Mouse (Mus musculus) layer of hippocampus, adult 11-12 months (tissue): ENCODE measurements at regions not wholly inside any gene's neighbourhood (a gene's known extent, or its start where the extent isn't known, plus 50 kb on each side); places are given as distances from the start of the nearest gene placed in this dataset.

Experiments
- DNase-seq: peaks from one replicate; pipeline ENCODE4 v3.0.0; 2022; ENCODE audit warnings: low spot score

DNA sequence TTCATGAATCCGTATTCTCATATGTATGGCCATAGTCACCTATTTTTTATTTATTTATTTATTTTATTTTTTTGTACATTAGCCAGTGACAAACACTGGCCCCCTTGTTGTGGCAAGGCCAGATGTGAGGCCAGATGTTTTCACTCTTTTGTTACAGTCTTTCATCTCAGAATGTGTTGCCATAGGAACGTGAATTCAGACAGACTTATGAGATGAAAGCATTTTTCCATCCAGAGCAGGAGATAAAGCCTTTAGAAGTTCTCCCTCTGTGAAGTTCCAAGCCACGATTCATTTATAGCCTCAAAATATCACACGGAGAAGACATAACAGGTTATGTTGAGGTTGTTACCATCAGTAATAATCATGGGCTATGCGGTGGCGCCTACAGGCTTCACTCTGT is 220.9 kb downstream of the Arpp21 start:
- DNase-seq: no peak

DNA sequence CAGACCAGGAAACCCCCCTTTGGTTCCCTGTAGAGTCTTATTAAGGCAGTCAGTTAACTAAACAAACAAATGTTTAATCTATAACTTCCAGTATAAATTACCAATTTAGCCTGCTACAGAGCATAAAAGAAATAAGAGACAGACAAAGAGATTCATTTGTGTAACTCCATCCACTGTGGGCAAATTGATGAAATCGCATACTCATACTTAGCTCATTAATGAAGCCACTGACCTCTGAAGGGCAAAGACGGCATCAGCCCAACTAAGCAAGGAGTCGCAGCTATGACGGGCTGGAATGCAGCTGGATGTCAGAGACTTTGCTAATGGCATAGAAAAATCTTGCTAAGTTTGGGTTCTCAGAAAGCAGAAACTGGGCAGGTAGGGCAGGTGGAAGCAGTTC is 241.3 kb downstream of the Arpp21 start:
- no peak for DNase-seq

GRCm38 (mm10) chr9:111993844-111994243 is 241.9 kb downstream of the Arpp21 start:
- DNase-seq: no peak

DNA sequence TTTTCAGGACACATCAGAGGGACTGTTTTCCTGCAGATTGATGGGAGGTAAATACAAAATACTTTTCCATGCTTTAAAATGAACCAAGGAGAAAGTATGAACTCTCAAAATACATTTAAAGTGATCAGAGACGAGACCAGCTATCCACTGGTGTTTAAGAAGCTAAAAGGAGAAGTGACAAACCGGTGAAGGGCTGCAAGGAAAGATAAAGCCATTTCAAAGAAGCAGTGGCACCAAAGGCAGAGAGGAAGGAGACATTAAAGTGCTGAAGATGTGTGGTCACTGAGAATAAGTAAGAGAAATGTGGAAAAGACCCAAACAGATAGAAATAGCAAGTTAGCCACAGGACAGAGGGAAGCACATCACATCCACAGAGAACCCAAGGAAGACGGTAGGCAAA is 245.7 kb downstream of the Arpp21 start:
- no peak for DNase-seq

GRCm38 (mm10) chr9:111963405-111964037 is 272.2 kb downstream of the Arpp21 start:
- peak; percentile 4 for DNase-seq

GRCm38 (mm10) chr9:111957799-111958198 is 267.7 kb upstream of the Stac start:
- DNase-seq: no peak

- DNase-seq: peak; percentile 57
Measured at GRCm38 (mm10) chr9:111939271-111940067, 249.3 kb upstream of the Stac start.

DNA sequence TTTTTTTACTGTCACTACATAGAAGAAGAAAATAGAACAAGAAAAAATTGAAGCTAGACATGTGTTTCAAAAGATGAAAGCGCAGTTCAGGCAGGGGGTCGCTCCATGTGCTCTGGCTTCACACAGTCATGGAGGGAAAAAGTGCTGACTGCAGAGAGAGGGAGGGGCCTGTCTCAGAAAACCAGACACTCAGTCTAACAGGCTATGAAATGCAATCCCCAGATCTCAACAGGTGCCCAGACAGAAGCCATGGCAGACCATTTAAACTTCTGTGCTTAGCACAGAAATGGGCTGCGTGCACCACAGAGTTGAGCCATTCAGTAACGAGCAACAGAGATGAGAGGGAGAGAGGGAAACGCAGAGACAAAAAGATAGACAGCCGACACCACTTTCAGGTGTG is 242.3 kb upstream of the Stac start:
- DNase-seq: no peak

- peak; percentile 79 for DNase-seq
Measured at GRCm38 (mm10) chr9:111918275-111918940, 228.3 kb upstream of the Stac start.

DNA sequence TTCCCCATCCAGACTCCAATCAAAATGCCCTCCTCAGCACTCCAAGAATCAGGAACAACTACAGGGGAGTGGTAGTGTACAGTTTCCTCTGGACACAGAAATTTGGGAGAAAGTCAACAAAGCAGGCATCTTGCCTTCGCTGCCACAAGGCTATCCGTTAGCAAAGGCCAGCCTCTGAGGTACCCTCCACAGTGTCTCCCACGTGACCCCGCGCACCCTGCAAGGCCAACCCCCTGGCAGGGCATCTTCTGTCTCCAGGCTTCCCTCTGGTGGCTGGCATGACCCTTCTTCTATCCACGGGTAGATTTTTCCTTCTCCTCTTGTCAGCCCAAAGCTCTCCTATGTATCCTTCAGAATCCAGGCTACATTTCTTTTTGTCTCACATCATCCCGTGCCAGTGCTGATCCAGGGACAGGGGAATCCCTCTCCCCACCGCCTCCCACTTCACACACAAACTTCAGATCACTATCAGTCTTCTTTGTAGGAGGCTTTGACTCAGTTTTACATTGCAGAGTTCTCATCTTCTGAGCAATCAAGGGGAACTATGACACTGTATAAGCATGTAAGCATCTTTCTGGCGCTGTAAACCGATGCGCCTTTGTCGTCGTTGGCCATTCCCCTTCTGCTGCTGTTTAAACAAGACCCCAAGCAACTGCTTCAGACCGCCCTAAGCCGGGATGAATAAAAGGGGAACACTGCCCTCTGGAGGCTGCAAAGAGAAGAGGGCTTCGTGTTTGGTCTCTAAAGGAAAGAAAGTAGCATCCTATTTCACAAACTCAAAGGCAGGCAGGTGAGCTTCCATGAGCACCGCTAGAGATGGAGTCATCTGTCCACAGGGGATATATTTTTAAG is 226.8 kb upstream of the Stac start:
- DNase-seq: no peak

- no peak for DNase-seq
Measured at GRCm38 (mm10) chr9:111908806-111909205, 218.7 kb upstream of the Stac start.

GRCm38 (mm10) chr9:111900196-111900595 is 210.0 kb upstream of the Stac start:
- DNase-seq: no peak

DNA sequence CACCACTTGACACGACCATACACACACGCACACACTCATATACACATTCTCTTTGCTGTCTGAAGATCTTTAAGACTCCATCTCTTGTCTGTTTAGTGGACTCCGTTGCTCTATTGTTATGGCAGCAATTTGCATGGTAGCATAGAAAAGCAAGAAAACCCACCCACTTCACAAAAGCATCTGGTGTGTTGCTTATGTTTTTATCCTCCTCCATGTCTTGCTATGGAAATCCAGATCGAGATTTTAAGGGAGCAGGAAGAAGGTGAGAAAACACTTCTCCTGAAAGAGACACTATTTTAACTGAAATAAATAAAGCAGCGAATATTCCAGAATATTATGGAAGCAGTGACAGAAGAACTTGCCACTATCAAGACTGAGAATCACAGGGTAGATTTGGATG is 207.5 kb upstream of the Stac start:
- DNase-seq: no peak

DNA sequence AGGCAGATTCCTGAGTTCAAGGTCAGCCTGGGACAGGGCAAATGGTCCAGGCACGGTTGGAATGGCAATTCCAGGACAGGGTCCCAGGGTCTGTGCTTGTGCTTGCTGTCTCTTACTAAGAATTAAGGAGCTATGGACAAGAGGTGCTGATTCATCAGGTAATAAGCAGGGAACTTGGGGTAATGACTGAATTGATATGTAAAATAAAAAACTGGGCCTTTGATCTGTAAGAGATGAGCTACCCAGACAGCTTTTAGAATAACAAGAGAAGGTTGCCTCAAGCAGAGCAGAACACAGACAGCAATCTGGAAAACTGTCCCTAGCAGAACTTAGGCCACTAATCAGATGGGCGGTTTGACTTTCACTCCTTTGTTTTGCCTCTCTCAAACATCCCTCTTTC is 189.6 kb upstream of the Stac start:
- DNase-seq: no peak

- no peak for DNase-seq
Measured at GRCm38 (mm10) chr9:111876846-111877245, 186.7 kb upstream of the Stac start.

GRCm38 (mm10) chr9:111870466-111870865 is 180.3 kb upstream of the Stac start:
- no peak for DNase-seq

DNA sequence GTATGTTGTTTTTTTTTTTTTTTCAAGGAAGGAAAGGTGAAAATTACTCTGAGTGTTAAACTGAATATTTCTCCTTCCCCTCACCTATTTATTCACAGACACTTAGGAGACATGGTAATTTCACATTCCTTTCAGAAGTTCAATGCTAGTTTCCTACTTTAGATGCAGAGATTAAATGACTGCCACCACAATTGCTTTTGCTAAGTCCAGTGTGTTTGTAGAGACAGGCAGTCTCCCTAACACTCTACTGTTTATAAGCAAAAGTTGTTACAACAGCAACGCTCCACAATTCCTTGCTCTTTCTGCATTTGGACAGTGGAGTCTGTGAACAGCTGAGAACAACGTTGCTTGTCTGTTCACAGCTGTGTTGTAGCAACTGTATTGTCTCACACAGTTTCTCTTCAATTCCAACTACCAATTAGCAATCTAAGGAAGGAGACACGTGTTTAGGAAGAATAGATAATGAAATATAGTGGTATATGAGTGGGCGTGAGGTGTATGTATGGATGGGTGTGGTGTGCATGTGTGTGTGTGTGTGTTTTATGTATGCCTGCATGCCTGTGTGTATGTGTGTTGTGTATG is 179.7 kb upstream of the Stac start:
- no peak for DNase-seq

DNA sequence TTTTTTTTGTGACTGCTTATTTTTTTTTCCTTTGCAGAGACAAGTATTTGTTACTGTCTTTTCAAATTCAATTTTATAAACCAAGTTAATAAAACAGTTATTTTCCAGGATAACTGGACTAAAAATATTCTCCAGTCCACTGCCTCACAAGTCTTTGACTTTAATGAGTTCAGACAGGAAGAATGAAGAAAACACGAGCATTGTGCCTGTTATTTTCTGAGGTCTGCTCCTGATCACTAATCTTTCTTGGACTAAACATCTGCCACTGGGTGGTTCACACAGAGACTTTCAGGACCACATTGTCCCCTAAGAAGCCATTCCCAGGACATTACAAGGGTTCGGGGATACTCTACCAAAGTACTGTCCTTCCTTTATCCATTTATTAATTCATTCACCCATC is 167.9 kb upstream of the Stac start:
- no peak for DNase-seq

DNA sequence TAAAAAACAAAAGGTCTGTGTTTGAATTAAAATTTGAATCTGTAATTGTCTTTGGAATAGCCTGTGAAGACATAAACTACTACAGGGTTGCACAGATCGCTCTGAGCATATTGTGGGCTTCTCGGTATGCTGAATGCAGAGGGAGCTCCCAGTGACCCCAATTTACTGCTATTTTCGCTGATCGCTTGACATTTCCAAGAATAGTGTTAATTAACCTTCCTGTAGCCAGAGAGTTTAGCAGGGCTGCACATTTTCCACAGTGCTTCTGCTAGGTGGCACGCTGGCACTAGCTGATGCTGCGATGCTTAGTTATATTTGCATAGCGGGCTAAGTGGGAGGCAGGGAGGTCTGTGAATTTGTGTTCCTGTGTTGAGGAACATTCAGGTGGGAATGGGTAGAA is 164.8 kb upstream of the Stac start:
- DNase-seq: no peak

GRCm38 (mm10) chr9:111846366-111846765 is 156.2 kb upstream of the Stac start:
- DNase-seq: no peak

- DNase-seq: no peak
Measured at GRCm38 (mm10) chr9:111841151-111841550, 151.0 kb upstream of the Stac start.
